Mouse (Mus musculus) gastrocnemius, postnatal 25 days (tissue): ENCODE measurements around the gene Unc5a. TPM values are rescaled to one million over a fixed set of nuclear protein-coding genes. Genes with fewer than 3 reads are reported as not detected.

Experiments used
- DNase-seq: peaks from one replicate; pipeline ENCODE4 v3.0.0; 2022
- long read RNA-seq, 2 experiments: library from polyadenylated mRNA; stranded (forward); transcript quantifications; one replicate each; pipeline ENCODE4 v2.0.0; 2021
- total RNA-seq, 2 experiments: library from RNA; stranded (reverse); gene quantifications; 1 replicate in 1 of 2; 2 replicates in 1 of 2; pipeline ENCODE4 v1.2.3; 2021

Unc5a gene
- 1 to 10 TPM; 8.7 to 9.0 TPM for total RNA-seq
- long read RNA-seq, experiment 1, partial matches to known transcripts: 5 of 9 reads
- long read RNA-seq, experiment 1, other reads (novel, unspliced or antisense): 0 of 9 reads
- long read RNA-seq, experiment 2, transcript Unc5a-202 (15 exons, 3,827 nt): major isoform, 5 of 12 reads
- long read RNA-seq, experiment 2, partial matches to known transcripts: 3 of 12 reads
- long read RNA-seq, experiment 2, other reads (novel, unspliced or antisense): 4 of 12 reads

DNA sequence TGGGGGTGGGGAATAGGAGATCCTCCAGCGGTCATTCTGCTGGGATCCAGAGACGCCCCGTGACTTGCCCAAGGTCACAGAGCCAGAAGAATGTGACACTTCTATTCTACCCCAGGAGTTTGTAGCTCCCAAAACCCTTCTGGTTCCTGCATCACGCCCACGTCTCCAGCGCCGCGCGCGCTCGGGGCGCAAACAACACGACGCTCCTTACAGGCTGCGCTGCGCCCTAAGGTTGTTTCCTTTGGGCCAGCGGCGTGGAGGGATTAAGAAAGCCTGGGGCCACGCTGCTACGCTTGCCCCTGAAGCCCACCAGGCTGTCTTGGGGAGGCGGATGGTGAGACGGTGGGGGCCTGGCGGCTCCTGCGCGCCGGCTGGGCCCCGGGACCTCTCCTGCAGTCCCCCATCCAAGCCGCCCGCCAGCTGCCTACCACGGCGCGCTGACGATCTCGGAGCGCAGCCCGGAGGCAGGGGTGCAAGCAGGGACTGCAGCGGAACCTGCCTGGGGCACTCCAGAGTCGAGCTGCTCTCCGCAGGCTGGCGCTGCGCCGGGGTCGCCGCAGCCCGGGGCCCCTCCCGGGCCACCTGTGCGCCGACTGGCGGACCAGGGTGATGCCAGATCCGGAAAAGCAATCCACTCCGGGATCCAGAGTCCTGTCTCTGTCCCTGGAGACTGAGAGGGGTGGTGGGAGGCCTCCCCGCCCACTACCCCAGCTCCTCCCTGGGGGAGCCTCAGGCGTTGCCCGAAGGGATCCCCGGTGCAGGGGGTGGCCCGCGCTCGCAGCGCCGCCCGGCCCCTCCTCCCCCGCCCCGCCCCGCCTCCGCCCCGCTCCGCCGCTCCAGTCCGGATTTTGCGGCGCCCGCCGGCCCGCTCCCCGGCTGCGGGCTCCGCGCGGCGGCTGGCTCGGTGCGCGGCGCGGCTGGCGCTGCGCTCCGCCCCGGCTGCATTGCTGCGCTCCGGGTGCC, at the start of gene Unc5a:
TSS of gene Unc5a (plus strand) at position 881 of the 963 bp plus-strand sequence.
- DNase-seq: peak; percentile 33

DNA sequence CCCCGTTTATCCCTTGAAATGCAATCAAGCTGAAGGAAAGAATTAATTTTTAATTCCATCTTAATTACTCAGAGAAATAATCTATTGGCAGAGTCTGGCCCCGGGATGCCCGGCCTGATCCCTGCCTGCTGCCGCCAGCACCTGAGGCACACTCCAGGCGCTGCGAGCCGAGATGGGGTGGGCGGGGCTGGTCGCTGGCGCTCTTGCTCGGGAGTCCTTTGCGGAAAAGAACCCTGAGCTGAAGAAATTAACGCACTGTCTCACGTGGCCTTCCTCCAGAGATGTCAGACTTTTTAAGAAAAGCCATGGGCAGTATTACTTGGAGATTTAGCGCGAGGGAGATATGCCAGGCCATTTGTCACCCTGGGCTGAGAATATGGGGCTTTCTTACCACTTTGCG, 37.2 kb upstream of the Unc5a start:
- no peak for DNase-seq

DNA sequence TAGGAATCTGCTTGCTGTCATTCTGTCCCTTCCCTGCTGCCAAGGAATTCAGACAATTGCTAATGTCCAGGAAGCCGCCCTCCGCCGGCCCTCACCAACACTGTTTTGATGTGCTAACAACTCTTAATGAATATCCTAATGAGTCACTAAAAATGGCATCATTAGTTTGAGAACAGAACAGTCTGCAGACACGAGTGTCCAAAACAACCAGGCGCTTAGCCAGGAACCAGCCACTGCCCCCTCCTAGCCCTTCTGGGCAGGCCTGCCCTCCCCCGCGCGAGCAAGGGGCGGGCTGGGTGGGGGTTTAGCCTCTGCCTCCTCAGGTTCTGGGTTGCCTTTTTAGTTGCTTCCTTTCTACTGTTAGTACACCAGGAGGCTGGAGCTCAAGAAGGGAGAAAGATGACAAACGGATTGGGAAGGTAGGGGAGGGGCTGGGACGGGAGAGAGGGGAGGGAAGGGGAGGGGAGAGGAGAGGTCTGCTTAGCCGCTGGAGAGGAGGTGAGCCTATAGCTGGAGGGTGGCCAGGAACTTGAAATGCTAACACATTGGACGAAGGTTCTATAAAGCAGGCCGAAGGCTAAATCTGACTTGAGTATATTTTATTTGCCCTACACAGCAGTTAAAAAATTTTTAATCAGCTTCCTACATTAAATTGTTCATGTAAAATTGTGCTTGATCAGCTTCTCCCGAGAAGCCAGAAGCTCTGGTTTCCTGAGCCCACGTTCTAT, 36.2 kb upstream of the Unc5a start:
- no peak for DNase-seq

DNA sequence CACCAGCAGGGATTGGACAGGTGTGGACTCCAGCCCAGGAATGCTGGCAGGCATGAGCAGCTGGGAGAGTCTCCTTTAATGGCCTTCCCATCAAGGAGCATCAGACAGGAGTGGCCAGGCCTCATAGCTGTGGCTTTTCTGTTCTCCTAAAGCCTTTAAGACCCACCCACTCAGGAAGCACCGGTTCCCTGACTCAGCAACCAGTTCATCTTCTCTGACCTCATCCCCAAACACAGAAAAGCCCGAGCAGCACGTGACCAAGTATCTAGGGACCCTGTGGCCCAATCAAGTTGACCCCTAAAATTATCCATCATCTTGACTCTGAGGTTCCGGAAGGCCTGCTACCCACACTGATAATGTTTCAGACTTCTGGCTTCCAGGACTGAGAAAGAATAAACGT, 32.6 kb upstream of the Unc5a start:
- DNase-seq: no peak

DNA sequence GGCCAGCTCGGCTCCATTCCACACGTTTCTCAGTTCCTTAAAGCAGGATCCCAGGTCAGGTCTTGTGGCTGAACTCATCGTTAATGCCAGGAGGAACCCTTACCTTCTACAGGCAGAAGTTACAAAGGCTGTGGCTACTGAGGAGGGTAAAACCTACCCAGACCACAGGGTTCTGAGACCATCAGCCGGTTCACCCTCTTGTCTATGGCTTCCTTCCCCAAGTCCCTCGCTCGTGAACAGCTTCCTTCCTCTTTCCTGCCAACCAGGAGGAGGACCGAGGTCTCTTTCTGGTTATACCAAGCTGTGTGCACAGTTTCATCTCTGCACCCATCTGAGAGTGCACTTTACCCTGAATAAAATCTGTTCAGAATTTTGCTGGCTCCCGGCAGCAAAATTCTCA, 30.3 kb upstream of the Unc5a start:
- DNase-seq: no peak

DNA sequence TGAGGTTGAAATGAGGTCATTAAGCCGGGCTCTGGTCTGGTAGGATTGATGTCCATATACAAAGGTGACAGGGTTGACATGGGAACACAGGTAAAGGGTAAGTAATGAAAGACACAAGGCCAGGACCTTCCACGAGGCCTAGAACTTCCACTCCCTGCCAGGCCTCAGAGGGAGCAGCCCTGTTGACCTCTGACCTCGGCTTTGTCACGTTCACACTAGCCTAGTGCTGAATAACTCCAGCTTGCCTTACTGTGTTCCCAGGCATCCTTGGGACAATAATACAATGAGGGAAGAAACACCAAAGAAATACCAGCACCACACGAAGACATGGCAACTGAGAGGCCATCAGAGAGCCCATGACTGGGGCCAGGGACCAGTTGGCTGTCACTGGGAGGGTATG, 29.5 kb upstream of the Unc5a start:
- no peak for DNase-seq

DNA sequence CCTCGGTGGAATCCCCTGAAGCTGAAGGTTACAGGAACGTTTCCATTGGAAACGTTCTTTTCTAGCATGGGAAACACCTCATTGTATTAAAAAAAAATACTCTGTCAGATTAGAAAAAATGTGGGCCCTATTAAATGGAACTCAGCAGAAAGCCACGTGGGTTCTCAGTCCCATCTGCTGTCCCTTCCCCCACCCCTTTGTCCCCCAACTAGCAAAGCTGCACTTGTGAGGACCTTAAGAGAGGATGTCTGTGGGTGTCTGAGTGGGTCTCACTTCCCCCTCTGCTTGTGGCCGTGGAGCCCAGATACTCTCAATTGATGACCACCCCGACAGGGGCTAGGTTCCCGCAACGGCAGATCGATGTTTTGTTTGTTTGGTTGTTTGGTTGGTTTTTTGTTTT, 27.5 kb upstream of the Unc5a start:
- no peak for DNase-seq

DNA sequence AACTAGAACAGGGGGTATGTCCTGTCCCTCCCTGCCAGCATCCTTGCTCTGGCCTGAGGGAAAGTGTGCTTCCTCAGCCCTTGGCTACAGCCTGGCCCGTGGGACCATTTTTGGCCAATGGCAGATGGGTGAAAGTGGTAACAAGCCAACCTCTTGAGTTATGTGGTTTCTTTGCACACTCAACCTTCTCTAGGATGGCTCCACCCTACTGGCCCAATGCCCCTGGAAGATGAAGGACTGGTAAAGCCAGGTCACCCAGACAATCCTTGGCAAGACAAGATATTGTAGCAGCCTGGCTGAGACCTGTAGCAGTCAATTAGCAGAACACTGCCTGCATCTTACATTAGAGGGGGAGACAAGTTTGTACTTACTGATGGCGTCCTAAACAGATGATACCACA, 25.5 kb upstream of the Unc5a start:
- no peak for DNase-seq

DNA sequence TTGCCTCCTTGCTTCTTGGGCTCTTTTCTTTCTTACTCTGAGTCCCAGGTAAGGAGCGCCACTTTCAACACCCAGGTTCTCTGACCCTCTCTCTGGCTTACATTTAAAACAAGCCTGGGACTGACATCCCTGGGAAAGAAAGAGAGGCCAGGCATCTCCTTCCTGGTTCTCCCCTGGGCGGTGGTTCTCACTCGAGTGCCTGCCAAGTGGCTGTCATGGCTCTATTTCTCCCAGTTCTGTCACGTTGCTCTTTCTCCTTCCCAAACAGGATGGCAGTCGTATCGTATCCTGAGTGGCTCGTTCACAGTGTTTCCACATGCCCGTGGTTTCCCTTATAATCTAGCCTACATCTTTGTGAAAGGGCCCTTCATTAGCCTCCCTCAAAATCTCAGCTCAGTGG, 23.7 kb upstream of the Unc5a start:
- DNase-seq: no peak

DNA sequence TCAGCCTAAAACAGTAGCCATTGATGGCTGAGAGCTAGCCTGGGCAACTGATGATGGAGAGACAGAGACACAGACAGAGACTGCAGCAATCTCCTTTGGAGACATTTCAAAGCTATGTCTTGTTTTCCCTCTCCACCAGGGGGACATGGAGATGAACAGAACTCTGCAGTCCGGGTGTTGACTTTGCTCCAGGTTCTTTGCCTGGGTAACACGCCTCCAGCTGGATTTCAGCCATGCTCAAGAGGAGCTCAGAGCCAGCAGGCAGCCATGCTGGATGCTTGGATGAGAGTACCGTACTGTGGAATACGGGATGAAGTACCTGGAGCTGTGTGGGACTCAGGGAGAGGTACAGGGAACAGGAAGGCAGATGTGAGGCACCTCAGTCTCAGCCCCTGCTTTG, 22.6 kb upstream of the Unc5a start:
- no peak for DNase-seq

DNA sequence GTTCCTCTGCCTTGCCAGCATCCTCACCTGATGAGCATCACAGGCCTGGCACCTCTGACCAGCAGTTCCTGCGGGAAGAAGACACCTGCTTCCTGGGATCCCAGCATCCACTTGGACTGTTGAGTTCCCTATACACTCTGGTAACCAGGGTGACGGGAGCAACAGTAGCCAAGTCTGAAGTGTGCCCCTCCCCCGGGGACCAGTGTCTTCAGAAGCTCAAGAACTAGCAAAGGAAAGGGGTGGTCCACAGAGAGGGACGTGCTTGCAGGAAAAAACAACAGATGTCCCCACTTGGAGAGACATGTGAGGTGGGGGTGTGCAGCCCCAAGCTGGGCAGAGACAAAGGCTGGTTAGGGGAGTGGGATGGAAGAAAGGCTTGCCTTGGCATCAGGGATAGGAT, 19.1 kb upstream of the Unc5a start:
- no peak for DNase-seq

DNA sequence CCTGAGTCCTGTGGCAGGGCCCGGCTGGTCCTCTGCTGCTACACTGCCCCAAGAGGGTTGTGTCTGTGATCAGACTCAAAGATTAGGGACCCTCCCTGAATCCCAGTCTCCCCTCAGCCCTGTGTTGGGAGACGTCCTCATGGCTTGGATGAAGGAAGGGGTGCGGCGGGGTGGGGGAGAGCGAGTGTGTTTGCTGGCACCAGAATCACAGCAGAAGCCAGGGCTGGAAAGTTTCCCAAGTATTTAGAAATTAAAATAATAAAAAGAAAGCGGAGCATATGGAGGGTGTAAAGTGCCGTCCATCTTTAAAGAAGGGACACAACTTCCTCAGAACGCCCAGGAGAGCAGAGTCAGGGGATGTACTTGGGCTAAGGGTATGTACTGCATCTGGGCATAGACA, 14.3 kb upstream of the Unc5a start:
- DNase-seq: no peak

DNA sequence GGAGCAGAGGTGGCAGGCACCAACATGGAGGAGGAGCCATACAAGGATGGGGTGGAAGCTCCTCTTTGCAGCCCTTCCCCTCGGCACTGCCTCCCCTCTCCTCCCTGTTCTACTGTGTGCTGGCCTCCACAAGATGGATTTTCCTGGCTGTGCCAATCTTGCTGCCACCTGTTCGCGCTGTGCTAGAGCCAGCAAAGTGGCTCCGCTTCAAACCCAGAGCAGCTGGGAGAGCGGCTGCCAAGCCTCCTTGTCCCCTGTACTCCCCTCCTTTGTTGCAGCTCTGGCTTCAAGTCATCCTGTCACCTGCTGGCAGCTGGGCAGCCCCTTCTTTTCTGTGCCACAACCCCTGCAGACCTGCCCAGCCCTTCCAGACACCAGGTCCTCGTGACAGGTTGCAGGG, 13.0 kb upstream of the Unc5a start:
- peak; percentile 11 for DNase-seq

DNA sequence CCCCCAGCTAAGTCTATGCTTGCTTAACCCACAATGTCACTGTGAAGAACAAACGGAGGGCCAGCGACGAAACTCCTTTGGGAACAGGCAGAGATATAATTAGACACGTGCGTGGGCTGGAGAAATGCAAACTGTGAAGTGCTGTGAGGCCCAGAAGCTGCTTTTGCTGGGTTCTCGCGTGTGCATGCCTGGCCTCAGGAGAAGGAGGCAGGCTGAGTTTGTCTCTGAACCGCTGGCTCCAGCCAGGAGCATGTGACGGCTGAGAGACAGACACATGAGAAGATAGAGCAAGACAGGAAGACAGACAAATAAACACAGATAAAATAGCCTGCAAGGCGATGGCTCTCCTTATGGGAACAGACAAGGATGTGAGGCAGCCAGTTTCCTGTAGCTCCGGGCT, 11.3 kb upstream of the Unc5a start:
- no peak for DNase-seq

DNA sequence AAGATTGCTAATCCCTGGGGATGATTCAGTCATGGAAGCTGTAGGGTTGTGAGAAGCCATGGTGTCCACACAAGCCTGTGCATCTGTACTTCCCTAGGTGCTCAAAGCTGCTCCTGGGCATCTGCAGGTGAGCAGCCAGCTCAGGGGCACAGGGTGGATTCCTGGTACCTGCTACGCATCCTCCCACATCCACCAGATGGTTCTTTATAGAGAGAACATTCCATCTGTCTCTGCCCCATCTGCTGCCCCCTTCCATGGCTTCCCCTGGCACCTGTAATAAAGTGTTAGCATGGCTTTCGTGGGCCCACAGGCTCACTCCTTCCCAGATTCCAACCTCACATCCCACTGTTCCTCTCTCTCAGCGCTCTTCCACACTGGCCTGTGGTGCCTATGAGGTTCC, 10.7 kb upstream of the Unc5a start:
- no peak for DNase-seq

DNA sequence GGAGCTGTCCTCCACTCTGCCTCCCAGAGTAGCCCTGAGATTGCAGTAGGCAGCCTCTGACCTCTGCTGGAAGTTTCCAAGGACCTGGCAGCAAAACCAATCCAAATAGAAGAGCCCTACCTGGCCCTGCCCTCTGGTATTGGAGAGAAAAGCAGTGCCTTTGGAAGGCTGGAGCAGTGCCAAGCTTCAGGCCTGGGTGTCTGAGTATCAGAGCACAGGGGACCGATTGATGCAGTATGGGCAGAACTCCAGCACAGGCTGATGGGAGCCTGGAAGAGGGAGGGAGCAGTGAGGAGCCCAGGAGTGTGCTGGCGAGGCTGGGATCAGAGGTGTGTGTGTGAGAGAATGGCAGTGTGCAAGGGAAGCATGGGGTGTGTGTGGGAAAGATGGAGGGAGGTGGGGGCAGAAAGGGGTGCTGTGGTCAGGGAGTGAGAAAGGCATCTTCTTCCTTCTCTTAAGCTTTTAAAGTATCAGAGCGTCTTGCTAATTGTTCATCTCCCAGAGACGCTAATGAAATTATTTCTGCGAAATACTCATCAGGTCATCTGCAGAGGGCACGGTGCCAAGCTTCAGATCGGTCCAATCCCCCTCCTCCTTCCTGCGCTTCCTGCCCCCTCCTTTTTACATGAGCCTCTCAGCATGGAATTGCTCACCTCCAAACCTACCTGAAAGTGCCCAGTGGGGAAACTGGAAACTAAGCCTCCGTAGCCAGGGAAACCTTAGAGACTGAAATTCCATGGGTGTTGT, 4.6 kb upstream of the Unc5a start:
- DNase-seq: no peak

DNA sequence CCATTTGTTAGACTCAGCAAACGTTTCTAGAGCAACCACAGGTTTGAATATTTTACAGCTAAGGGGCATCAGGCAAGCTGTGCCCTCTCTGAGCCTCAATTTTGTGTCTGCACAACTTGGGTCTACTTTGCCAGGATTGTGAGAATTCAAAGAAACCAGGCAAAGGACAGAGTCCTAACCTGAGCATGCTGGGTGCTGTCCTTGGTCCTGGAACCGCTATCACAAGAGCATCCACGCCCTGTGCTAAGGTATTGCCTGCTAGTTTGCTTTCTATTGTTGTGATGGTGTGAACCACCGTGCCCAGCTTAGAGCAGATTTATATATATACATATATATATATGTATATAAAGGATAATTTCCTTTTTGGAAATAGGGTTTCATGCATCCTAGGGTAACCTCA, 3.9 kb upstream of the Unc5a start:
- no peak for DNase-seq

DNA sequence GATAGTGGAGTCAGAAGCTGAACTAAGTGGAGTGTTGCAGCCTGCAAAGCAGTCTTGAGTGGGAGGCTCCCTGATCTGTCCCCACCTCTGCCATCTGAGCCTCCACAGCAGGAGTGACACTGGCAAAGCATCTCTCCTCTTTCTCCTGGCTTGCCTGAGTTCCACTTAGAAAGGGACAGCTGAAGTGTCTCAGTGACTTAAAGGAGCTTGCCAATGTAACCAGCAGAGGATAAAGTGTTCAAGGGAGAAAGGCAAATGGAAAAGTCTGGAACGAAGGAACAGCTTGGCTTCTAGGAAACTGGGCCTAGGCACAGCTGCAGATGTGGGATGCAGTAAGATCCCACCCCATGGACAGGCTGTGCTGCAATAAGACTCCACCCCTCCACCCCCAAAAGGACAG, 2.8 kb upstream of the Unc5a start:
- no peak for DNase-seq

DNA sequence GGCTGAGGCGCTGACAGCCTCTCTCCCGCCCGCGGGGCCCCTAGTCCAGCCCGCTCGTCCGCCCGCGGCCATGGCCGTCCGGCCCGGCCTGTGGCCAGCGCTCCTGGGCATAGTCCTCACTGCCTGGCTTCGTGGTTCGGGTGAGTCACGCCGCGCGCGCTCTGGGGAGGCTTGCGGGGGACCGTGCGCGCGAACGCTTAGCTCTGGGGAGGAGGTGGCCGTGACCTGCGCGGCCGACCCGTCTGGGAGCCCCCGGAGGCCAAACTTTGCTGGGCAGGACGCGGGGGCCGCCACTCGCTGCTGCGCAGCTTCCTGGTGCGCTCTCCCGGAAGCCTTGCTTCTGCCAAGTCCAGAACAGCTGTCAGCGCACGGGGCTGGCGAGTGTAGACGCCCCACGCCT, 381 bp downstream of the Unc5a start:
- peak; percentile 29 for DNase-seq

DNA sequence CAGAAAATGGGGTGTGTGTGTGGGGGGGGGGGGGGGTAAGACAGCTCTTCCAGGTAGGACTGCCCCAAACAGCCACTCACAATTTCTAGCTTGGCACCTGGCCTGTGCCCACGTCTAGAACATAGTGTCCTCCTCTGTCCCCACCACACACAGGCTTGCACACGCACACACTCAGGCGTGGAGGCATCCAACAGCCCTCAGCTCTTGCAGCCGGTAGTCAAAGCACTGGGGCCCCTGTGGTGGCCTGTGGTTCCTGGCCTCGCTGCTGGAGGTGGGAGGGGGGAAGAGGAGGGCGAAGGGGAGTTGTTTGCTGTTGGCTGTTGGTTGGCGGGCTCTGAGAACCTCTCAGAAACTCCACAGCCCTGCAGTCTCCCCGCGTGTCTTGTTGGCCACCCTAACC, 920 bp downstream of the Unc5a start:
- no peak for DNase-seq

DNA sequence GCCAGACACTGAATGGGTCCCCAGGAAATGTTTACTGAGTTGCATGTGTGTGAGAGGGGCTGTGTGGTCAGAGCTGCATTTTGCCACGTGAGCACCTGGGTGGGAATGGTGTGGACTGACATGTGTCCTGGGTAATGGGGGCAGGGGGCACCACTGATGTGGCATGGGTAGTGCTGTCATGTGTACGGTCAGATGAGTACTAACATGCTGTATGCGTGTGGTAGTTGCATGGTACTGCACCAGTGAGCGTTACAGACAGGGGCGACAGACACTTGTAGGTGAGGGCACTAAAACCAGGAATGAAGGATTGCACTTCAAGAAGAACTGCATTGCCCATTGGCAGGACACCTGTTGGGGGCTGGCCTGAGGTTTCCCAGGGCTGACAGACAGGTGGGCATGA, 2.0 kb downstream of the Unc5a start:
- no peak for DNase-seq

DNA sequence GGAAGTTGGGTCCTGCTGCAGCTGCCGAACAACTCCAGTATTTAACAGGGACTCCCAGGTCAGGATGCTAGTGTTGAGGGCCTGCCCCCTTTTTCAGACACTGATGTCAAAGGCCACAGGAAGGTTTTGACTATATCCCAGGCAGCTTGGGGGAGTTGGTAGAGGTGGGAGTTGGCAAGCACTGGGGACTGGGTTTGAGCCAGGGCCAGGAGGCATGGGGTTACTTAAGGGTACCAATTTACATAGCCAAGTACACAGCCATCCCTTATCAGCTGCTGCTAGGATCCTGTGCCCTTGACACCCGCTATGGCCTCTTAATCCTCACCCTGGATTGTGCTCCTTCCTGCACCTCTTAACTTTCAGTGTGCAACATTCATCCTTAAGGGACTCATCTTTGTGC, 5.5 kb downstream of the Unc5a start:
- DNase-seq: no peak
